Mouse (Mus musculus): ENCODE results near the gene Gm16867.
"Not testable (repeated sequence)": the region's sequence is repeated elsewhere in the genome, so short reads cannot be mapped to it uniquely, and the experiment has no call there.

- not testable (repeated sequence) for TF ChIP-seq POLR2A (IDR thresholded peaks at IDR 0.05; ENCODE audit: insufficient read length, low read depth); USF1 (IDR thresholded peaks at IDR 0.05; ENCODE audit: low read depth); MAX (IDR thresholded peaks at IDR 0.05; ENCODE audit: low read depth); POLR2AphosphoS2 (IDR thresholded peaks at IDR 0.05; ENCODE audit: insufficient read length, low read depth); TCF12 (IDR thresholded peaks at IDR 0.05; ENCODE audit: insufficient read depth, poor library complexity, severe bottlenecking); E2F4 (IDR thresholded peaks at IDR 0.05; ENCODE audit: insufficient read depth); CEBPB (IDR thresholded peaks at IDR 0.05; ENCODE audit: insufficient read depth, poor library complexity, severe bottlenecking)
Observed at GRCm38 (mm10) chr14:69526202-69526601, 23.0 kb upstream of the Gm16867 start.
